Mouse (Mus musculus) cerebellum, adult 2 months (tissue): ENCODE data around the gene Dna2.

ENCODE experiments used
- CTCF ChIP-seq: fragments of 200-500 bp; IDR thresholded peaks from 2 replicates; pipeline ENCODE4 v1.5.1; 2011; ENCODE audit warnings: low read depth, mild to moderate bottlenecking, control low read depth, low read length, moderate library complexity, borderline replicate concordance; ENCODE audit not compliant: insufficient read depth
- POLR2A ChIP-seq: fragments of 200-500 bp; IDR thresholded peaks from 2 replicates; pipeline ENCODE4 v1.6.1; 2011; ENCODE audit warnings: low read length, control low read depth, borderline replicate concordance; ENCODE audit not compliant: insufficient read depth

GRCm38 (mm10) chr10:62984072-62984471, 37.2 kb downstream of the Dna2 start:
- TF ChIP-seq POLR2A (no peak), CTCF (no peak)
